Mouse (Mus musculus): ENCODE results near the gene Krt26.

- TF ChIP-seq MAX (IDR thresholded peaks at IDR 0.05; ENCODE audit: low read depth) (no peak), POLR2A (IDR thresholded peaks at IDR 0.05; ENCODE audit: insufficient read length, low read depth) (no peak), USF1 (IDR thresholded peaks at IDR 0.05; ENCODE audit: low read depth) (no peak), CEBPB (IDR thresholded peaks at IDR 0.05; ENCODE audit: insufficient read depth, poor library complexity, severe bottlenecking) (no peak), POLR2AphosphoS2 (IDR thresholded peaks at IDR 0.05; ENCODE audit: insufficient read length, low read depth) (no peak), REST (IDR thresholded peaks at IDR 0.05; ENCODE audit: insufficient read depth, insufficient read length) (no peak), MYOD1 (IDR thresholded peaks at IDR 0.05; ENCODE audit: control insufficient read depth in 1 of 3, insufficient read length in 2 of 3, low read depth in 2 of 3) (no peak)
These were observed 37.0 kb upstream of the Krt26 start, which contains the start of gene Krt28 for GRCm38 (mm10) chr11:99374803-99375202.
